Mouse (Mus musculus) MEL (cell line): ENCODE data around the gene Dlg2. TPM values are rescaled to one million over a fixed set of nuclear protein-coding genes. Genes with fewer than 3 reads are reported as not detected.

Experiments used
- DNase-seq: peaks from one replicate; pipeline ENCODE4 v3.0.0; 2011; ENCODE audit warnings: low read depth, low spot score
- H3K27ac ChIP-seq: 2 replicates; pipeline ENCODE4 v1.5.1; 2012; ENCODE audit warnings: low read depth, mild to moderate bottlenecking, control low read depth, low read length, moderate library complexity; ENCODE audit not compliant: control insufficient read depth
- H3K27me3 ChIP-seq, 2 experiments: fragments of 150-350 bp in 1 of 2; sonication (generic) in 1 of 2; 2 replicates each; pipeline ENCODE4 v1.6.1; 2012; ENCODE audit warnings: low read length in 2 of 2, mild to moderate bottlenecking in 2 of 2, improper control_type of control experiment in 1 of 2, moderate library complexity in 1 of 2; ENCODE audit not compliant: insufficient read depth in 2 of 2, control insufficient read depth in 1 of 2
- H3K36me3 ChIP-seq, 2 experiments: 2 replicates each; pipeline ENCODE4 v1.6.1; 2012 to 2014; ENCODE audit warnings: low read length in 2 of 2, improper control_type of control experiment in 1 of 2, inconsistent platforms in 1 of 2, mild to moderate bottlenecking in 1 of 2; ENCODE audit not compliant: insufficient read depth in 2 of 2, control insufficient read depth in 1 of 2
- H3K4me1 ChIP-seq, 2 experiments: fragments of 150-350 bp in 1 of 2; sonication (generic) in 1 of 2; 2 replicates each; pipeline ENCODE4 v1.6.1; 2012; ENCODE audit warnings: low read length in 2 of 2, improper control_type of control experiment in 1 of 2, mild to moderate bottlenecking in 1 of 2; ENCODE audit not compliant: insufficient read depth in 2 of 2, control insufficient read depth in 1 of 2
- H3K4me3 ChIP-seq, 2 experiments: fragments of 150-350 bp in 1 of 2; sonication (generic) in 1 of 2; 2 replicates each; pipeline ENCODE4 v1.5.1; 2012; ENCODE audit warnings: low read depth in 2 of 2, low read length in 2 of 2, mild to moderate bottlenecking in 2 of 2, moderate library complexity in 2 of 2, control low read depth in 1 of 2, improper control_type of control experiment in 1 of 2; ENCODE audit not compliant: control insufficient read depth in 1 of 2, insufficient read depth in 1 of 2
- H3K79me2 ChIP-seq: 2 replicates; pipeline ENCODE4 v1.6.1; 2012; ENCODE audit warnings: mild to moderate bottlenecking, low read length, moderate library complexity; ENCODE audit not compliant: control insufficient read depth, poor library complexity, insufficient read depth
- H3K9ac ChIP-seq: 2 replicates; pipeline ENCODE4 v1.6.1; 2012; ENCODE audit warnings: low read depth, mild to moderate bottlenecking, control low read depth, low read length, moderate library complexity; ENCODE audit not compliant: control insufficient read depth, poor library complexity, severe bottlenecking
- H3K9me3 ChIP-seq: fragments of 150-350 bp; sonication (generic); replicated peaks from 2 replicates; pipeline ENCODE4 v1.6.1; 2012; ENCODE audit warnings: mild to moderate bottlenecking, low read length, improper control_type of control experiment, moderate library complexity; ENCODE audit not compliant: insufficient read depth
- CTCF ChIP-seq, 3 experiments: IDR thresholded peaks in 2 of 3; conservative IDR thresholded peaks in 1 of 3; 2 replicates each; pipeline ENCODE4 v1.5.1; 2011 to 2012; ENCODE audit warnings: low read length in 3 of 3, low read depth in 2 of 3, mild to moderate bottlenecking in 2 of 3, improper control_type of control experiment in 1 of 3, inconsistent platforms in 1 of 3, mixed read lengths in 1 of 3, moderate library complexity in 1 of 3; ENCODE audit not compliant: control insufficient read depth in 1 of 3, insufficient read depth in 1 of 3, poor library complexity in 1 of 3, severe bottlenecking in 1 of 3
- E2F4 ChIP-seq: IDR thresholded peaks from 2 replicates; pipeline ENCODE4 v1.6.1; 2011; ENCODE audit warnings: low read depth, low read length, improper control_type of control experiment, borderline replicate concordance
- ELF1 ChIP-seq: IDR thresholded peaks from 2 replicates; pipeline ENCODE4 v1.6.1; 2014; ENCODE audit warnings: low read depth, mild to moderate bottlenecking, inconsistent platforms, low read length, improper control_type of control experiment, moderate library complexity
- JUND ChIP-seq: IDR thresholded peaks from 2 replicates; pipeline ENCODE4 v1.6.1; 2011; ENCODE audit warnings: low read depth, mild to moderate bottlenecking, improper control_type of control experiment, low read length
- MAZ ChIP-seq: IDR thresholded peaks from 2 replicates; pipeline ENCODE4 v1.6.1; 2012; ENCODE audit warnings: low read depth, mild to moderate bottlenecking, inconsistent platforms, low read length, improper control_type of control experiment
- MYC ChIP-seq: IDR thresholded peaks from 2 replicates; pipeline ENCODE4 v1.6.1; 2011; ENCODE audit warnings: low read depth, mild to moderate bottlenecking, low read length, improper control_type of control experiment, moderate library complexity
- NELFE ChIP-seq: IDR thresholded peaks from 2 replicates; pipeline ENCODE4 v1.6.1; 2011; ENCODE audit warnings: low read depth, low read length, improper control_type of control experiment
- POLR2A ChIP-seq, 2 experiments: IDR thresholded peaks; 2 replicates each; pipeline ENCODE4 v1.6.1; 2011 to 2012; ENCODE audit warnings: low read length in 2 of 2, mild to moderate bottlenecking in 2 of 2, control low read depth in 1 of 2, improper control_type of control experiment in 1 of 2, low read depth in 1 of 2, moderate library complexity in 1 of 2; ENCODE audit not compliant: control insufficient read depth in 1 of 2, insufficient read depth in 1 of 2, poor library complexity in 1 of 2
- POLR2AphosphoS5 ChIP-seq: IDR thresholded peaks from 2 replicates; pipeline ENCODE4 v1.6.1; 2012; ENCODE audit warnings: low read depth, borderline replicate concordance, mild to moderate bottlenecking, inconsistent platforms, low read length, moderate library complexity, mixed read lengths
- SMC3 ChIP-seq: IDR thresholded peaks from 2 replicates; pipeline ENCODE4 v1.6.1; 2011; ENCODE audit warnings: low read depth, low read length, improper control_type of control experiment
- TAL1 ChIP-seq: IDR thresholded peaks from 2 replicates; pipeline ENCODE4 v1.6.1; 2012; ENCODE audit warnings: mild to moderate bottlenecking, inconsistent platforms, low read length, moderate library complexity, mixed read lengths
- TBP ChIP-seq: IDR thresholded peaks from 2 replicates; pipeline ENCODE4 v1.8.0; 2011; ENCODE audit warnings: low read depth, low read length, improper control_type of control experiment
- UBTF ChIP-seq: IDR thresholded peaks from 2 replicates; pipeline ENCODE4 v1.6.1; 2012; ENCODE audit warnings: low read depth, mild to moderate bottlenecking, inconsistent platforms, low read length, improper control_type of control experiment, moderate library complexity, borderline replicate concordance; ENCODE audit not compliant: insufficient read depth
- USF2 ChIP-seq, 2 experiments: IDR thresholded peaks; 2 replicates each; pipeline ENCODE4 v1.6.1; 2011 to 2012; ENCODE audit warnings: improper control_type of control experiment in 2 of 2, low read length in 2 of 2, borderline replicate concordance in 1 of 2, inconsistent platforms in 1 of 2, low read depth in 1 of 2, mild to moderate bottlenecking in 1 of 2; ENCODE audit not compliant: insufficient read depth in 1 of 2
- ZMIZ1 ChIP-seq: IDR thresholded peaks from 2 replicates; pipeline ENCODE4 v1.6.1; 2012; ENCODE audit warnings: low read depth, mild to moderate bottlenecking, inconsistent platforms, low read length, improper control_type of control experiment, moderate library complexity
- polyA plus RNA-seq, 2 experiments: library from polyadenylated mRNA; stranded (reverse) in 1 of 2; unstranded in 1 of 2; fragments of >175 nt in 1 of 2; fragments of >200 nt in 1 of 2; gene quantifications; 2 replicates each; pipeline versions ENCODE4 v1.2.1 to v1.2.4; 2012; ENCODE audit warnings: low replicate concordance in 2 of 2, low read depth in 1 of 2; ENCODE audit not compliant: insufficient read length in 2 of 2, insufficient read depth in 1 of 2, missing spikeins in 1 of 2
- total RNA-seq: library from RNA; depleted of rRNA; stranded (reverse); fragments of 300-350 nt; gene quantifications from 2 replicates; pipeline ENCODE4 v1.2.3, GENCODE M21; 2012

Gene Dlg2
- total and polyA plus RNA-seq, 3 experiments: 0.04 TPM; not detected in 2

GRCm38 (mm10) chr7:91457207-91457606 is 980.7 kb downstream of the Dlg2 start (continued):
- TF ChIP-seq POLR2A (IDR thresholded peaks at IDR 0.05; ENCODE audit: control insufficient read depth in 1 of 2, insufficient read depth in 1 of 2, low read depth in 1 of 2, low read length in 2 of 2, poor library complexity in 1 of 2): no peak
- TF ChIP-seq MAZ: no peak
- no peak for TF ChIP-seq E2F4
- peak; percentile 70 to 77 (median 76) for TF ChIP-seq CTCF (IDR thresholded peaks at IDR 0.05 in 2 of 3, conservative IDR thresholded peaks at IDR 0.05 in 1 of 3; ENCODE audit: control insufficient read depth in 1 of 3, insufficient read depth in 1 of 3, low read depth in 2 of 3, low read length in 3 of 3, poor library complexity in 1 of 3, severe bottlenecking in 1 of 3)

GRCm38 (mm10) chr7:91461352-91461751 is 984.9 kb downstream of the Dlg2 start:
- DNase-seq: no peak
- H3K4me3 ChIP-seq: no peak overlapping the region
- no peaks in the 10 kb centered on the region for H3K79me2 ChIP-seq

GRCm38 (mm10) chr7:91463256-91463655 is 986.8 kb downstream of the Dlg2 start:
- no peak for TF ChIP-seq MYC
- TF ChIP-seq TBP: no peak
- no peak for TF ChIP-seq ELF1
- no peak for TF ChIP-seq ZMIZ1
- TF ChIP-seq USF2 (IDR thresholded peaks at IDR 0.05; ENCODE audit: borderline replicate concordance in 1 of 2, insufficient read depth in 1 of 2, low read depth in 1 of 2, low read length in 2 of 2): no peak
- H3K36me3 ChIP-seq: no peaks in the 10 kb centered on the region
- no peaks in the 10 kb centered on the region for H3K9me3 ChIP-seq
- H3K27me3 ChIP-seq: no peaks in the 10 kb centered on the region
- no peak overlapping the region for H3K27ac ChIP-seq
- no peaks in the 10 kb centered on the region for H3K4me1 ChIP-seq
- no peaks in the 10 kb centered on the region for H3K79me2 ChIP-seq
- H3K9ac ChIP-seq: no peak overlapping the region
- no peak overlapping the region for H3K4me3 ChIP-seq
- no peak for DNase-seq

More at GRCm38 (mm10) chr7:91461352-91461751, 984.9 kb downstream of the Dlg2 start:
- H3K9me3 ChIP-seq: no peaks in the 10 kb centered on the region
- H3K36me3 ChIP-seq: no peaks in the 10 kb centered on the region
- no peaks in the 10 kb centered on the region for H3K4me1 ChIP-seq
- no peak overlapping the region for H3K27ac ChIP-seq
- H3K9ac ChIP-seq: no peak overlapping the region
- H3K27me3 ChIP-seq: no peaks in the 10 kb centered on the region
- no peak for TF ChIP-seq E2F4
- no peak for TF ChIP-seq SMC3
- no peak for TF ChIP-seq NELFE
- no peak for TF ChIP-seq UBTF
- TF ChIP-seq JUND: no peak
- no peak for TF ChIP-seq ZMIZ1
- no peak for TF ChIP-seq TAL1
- no peak for TF ChIP-seq USF2 (IDR thresholded peaks at IDR 0.05; ENCODE audit: borderline replicate concordance in 1 of 2, insufficient read depth in 1 of 2, low read depth in 1 of 2, low read length in 2 of 2)
- TF ChIP-seq MAZ: no peak
- no peak for TF ChIP-seq POLR2AphosphoS5
- TF ChIP-seq, all 39 proteins: peak for 0
